Mouse (Mus musculus) limb, embryonic 10.5 days (tissue): Measurements from ENCODE around the gene Hoxb6. TPM values are rescaled to one million over a fixed set of nuclear protein-coding genes. Genes with fewer than 3 reads are reported as not detected.

Experiments
- DNase-seq: peaks from one replicate; pipeline ENCODE4 v3.0.0-alpha.2; 2017; ENCODE audit warnings: low spot score
- H3K27ac ChIP-seq: fragments of 300-500 bp; sonication (generic); 2 replicates; pipeline ENCODE4 v1.5.1; 2016; ENCODE audit warnings: mild to moderate bottlenecking
- H3K27me3 ChIP-seq: fragments of 300-500 bp; sonication (generic); 2 replicates; pipeline ENCODE4 v1.6.1; 2016; ENCODE audit warnings: low read depth, mild to moderate bottlenecking; ENCODE audit not compliant: poor library complexity, severe bottlenecking
- H3K36me3 ChIP-seq: fragments of 300-500 bp; sonication (generic); 2 replicates; pipeline ENCODE4 v1.6.1; 2016; ENCODE audit warnings: mild to moderate bottlenecking, moderate library complexity
- H3K4me1 ChIP-seq: fragments of 300-500 bp; sonication (generic); 2 replicates; pipeline ENCODE4 v1.6.1; 2016
- H3K4me3 ChIP-seq: fragments of 300-500 bp; sonication (generic); 2 replicates; pipeline ENCODE4 v1.5.1; 2016; ENCODE audit warnings: mild to moderate bottlenecking, moderate library complexity
- H3K9me3 ChIP-seq: fragments of 300-500 bp; sonication (generic); replicated peaks from 2 replicates; pipeline ENCODE4 v1.6.1; 2016; ENCODE audit warnings: mild to moderate bottlenecking
- WGBS: fragments of 180-500 bp; shearing (Covaris S2); methylation state at CpG from one replicate; pipeline ENCODE4 v1.1.7; 2016; 5-methylcytosine and 5-hydroxymethylcytosine counted together
- polyA plus RNA-seq: library from polyadenylated mRNA; unstranded; fragments of >200 nt; fragmentation: Nextera tagmentation; extraction: Ambion mirVana; gene quantifications from 2 replicates; pipeline ENCODE4 v1.2.1, GENCODE M21; 2016

Gene Hoxb6
- polyA plus RNA-seq, result 6.1 and 7.9 TPM in 2 replicates

DNA sequence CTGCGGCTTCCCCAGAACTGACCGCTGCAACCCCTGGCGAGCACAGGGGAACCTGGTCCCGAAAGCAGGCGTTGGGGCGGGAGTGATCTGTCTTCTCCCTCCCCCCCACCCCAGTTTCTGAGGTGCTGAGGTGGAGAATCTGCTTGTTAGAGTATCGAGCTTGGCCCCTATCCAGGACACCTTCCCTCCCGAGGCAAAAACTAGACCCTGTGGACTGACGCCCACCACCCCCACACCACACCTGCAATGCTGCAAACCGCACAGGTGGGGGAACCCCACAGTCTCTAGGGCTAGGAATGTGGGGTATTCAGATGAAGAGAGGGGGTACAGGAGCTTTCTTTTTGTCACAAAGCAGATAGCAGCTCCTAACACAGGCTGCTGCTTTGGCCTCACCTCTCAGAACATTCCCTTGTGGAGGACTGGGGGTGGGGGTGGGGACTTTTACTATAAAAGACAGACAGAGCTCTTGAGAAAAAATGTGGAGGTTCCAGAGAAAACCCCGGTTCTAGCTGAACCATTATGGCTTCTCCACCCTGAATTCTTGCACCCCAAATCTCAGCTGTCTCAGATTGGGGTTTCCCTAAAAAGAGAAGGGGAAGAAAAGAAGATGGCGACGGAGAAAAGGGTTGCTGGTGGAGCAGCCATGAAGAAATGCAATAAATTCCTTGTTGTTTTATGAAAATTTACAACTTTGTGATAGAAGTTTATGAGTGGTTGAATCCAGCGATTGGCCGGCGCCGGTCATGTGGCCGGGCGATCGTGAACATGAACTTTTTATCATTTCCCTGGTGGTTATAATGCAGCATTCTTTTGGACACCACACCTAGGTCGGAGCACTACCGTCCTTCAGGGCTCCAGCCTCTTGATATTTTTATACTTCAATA is at the start of gene Hoxb6:
TSS of gene Hoxb6 (plus strand) at position 796 of the 884 bp plus-strand sequence.
- H3K4me3 ChIP-seq, result peak within 1 kb of the TSS; percentile 56
- DNase-seq, result no peak
- WGBS, result 2% methylated on average over 22 of the region's 22 CpGs

DNA sequence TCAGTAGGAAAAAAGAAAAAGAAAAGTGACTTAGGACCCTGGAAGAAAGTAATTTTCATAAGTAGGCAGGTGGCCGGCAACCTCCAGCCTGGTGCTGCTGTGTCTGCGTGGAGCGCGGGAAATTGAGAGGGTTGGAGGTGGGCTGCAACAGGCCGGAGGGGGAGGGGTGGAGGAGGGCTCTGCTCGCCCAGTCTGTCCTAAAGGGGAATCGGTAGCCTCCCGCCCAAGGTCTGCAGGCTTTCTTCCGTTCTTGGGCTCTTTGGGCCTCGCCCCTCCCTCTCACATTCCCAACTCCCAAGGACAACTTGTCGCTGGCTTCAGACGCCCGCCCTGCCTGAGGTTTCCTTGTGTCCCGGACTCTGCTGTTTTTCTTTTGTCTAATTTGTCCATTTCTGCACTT is 41.4 kb upstream of the Hoxb6 start:
- 1% methylated on average over 14 of the region's 14 CpGs for WGBS
- no peaks in the 10 kb centered on the region for H3K36me3 ChIP-seq
- peak; percentile 59 for DNase-seq
- H3K27ac ChIP-seq, result peak overlapping the region; percentile 86
- H3K9me3 ChIP-seq, result no peaks in the 10 kb centered on the region
- H3K4me3 ChIP-seq, result peak overlapping the region; percentile 56
- H3K4me1 ChIP-seq, result peaks cover 44% of the 10 kb centered on the region
- peaks cover 87% of the 10 kb centered on the region for H3K27me3 ChIP-seq

More for the DNA sequence above, at the start of gene Hoxb6:
- peaks cover 99% of the 10 kb centered on the region for H3K27me3 ChIP-seq
- H3K36me3 ChIP-seq, result no peaks in the 10 kb centered on the region
- peak within 1 kb of the TSS; percentile 82 for H3K27ac ChIP-seq
- H3K4me1 ChIP-seq, result peaks cover 81% of the 10 kb centered on the region
- no peaks in the 10 kb centered on the region for H3K9me3 ChIP-seq

DNA sequence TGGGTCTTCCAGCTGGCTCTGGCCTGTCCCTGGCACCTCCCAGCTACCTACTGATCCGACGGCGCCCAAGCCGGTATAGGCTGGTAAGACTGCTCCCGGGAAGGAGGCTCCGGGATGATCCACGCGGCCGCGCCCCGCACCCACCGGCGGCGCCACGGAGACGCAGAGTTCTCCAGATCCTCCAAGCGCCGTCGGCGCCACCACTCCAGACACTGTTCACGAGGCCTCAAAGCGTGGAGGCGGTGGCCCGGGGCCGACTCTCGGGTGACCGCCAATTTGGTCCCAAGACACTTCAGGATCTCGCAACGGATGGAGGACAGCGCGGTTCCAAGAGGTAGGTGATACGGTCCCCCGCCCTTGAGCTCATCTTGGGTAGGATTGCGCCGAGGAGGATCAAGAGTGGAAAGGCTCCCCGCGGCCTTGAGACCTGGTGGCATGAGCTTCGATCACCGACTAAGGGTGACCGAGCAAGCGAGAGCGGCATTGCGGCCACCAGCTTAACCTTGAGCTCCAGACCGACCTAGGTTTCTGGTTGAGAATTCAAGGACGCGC is 40.7 kb upstream of the Hoxb6 start:
- Histone ChIP-seq H3K9me3 (no peaks in the 10 kb centered on the region), H3K4me3 (peak overlapping the region; percentile 56), H3K27me3 (peaks cover 93% of the 10 kb centered on the region), H3K4me1 (peaks cover 46% of the 10 kb centered on the region), H3K27ac (peak overlapping the region; percentile 86), H3K36me3 (no peaks in the 10 kb centered on the region)
- peak; percentile 62 for DNase-seq
- WGBS, result 1% methylated on average over 46 of the region's 46 CpGs

DNA sequence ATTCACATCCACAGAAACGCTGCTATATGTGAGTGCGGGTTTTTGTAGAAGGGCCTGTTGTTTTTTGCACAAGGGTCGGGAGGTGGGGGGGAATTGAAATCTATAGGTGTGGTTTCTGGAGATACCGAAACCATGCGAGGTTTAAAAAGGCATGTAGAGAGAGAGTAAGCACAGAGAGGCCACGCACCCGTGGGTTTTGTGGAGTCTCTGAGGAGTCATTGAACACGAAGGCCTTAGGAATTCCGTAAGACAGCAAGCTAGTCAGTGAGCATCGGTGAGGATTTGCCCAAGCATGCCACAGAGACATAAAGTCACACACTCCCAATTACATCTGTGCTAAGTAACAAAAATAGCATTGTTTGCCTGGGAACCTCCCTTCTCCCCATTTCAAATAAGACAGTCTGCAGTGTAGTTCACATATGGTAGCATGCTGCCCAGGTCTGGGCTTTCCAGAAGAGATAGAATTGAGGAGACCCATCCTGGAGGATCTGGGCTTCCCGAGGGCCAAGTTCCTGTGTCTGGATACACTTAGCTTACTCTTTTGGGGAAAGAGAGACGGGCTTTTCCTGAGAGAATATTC is 39.6 kb upstream of the Hoxb6 start:
- Histone ChIP-seq H3K27me3 (peaks cover 99% of the 10 kb centered on the region), H3K9me3 (no peaks in the 10 kb centered on the region), H3K36me3 (no peaks in the 10 kb centered on the region), H3K27ac (peak overlapping the region; percentile 86; the same call in 1 of the 2 replicates), H3K4me3 (peak overlapping the region; percentile 56), H3K4me1 (peaks cover 52% of the 10 kb centered on the region)
- DNase-seq, result peak; percentile 44
- 2% methylated on average over 12 of the region's 12 CpGs for WGBS

DNA sequence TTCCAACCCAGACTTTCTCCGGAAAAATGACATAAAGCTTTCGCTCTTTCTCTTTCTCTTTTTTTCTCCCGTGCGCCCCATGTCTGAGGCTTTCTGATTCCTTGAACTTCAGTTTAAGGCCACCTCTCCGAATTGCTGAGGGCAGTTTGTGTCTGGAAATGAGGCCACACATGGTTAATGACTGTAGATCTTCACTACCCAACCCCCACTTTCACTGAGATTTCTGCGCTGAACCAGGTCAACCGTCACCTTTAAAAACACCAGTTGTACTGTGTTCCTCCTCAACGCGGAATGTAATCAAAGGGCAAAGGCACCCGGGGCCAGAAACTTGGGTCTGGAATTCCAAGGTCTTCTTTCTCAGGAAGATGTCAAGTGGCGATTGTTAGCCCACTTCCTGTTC is 38.1 kb upstream of the Hoxb6 start:
- peak overlapping the region; percentile 21; the same call in 1 of the 2 replicates for H3K4me3 ChIP-seq
- WGBS, result 1% methylated on average over 11 of the region's 11 CpGs

DNA sequence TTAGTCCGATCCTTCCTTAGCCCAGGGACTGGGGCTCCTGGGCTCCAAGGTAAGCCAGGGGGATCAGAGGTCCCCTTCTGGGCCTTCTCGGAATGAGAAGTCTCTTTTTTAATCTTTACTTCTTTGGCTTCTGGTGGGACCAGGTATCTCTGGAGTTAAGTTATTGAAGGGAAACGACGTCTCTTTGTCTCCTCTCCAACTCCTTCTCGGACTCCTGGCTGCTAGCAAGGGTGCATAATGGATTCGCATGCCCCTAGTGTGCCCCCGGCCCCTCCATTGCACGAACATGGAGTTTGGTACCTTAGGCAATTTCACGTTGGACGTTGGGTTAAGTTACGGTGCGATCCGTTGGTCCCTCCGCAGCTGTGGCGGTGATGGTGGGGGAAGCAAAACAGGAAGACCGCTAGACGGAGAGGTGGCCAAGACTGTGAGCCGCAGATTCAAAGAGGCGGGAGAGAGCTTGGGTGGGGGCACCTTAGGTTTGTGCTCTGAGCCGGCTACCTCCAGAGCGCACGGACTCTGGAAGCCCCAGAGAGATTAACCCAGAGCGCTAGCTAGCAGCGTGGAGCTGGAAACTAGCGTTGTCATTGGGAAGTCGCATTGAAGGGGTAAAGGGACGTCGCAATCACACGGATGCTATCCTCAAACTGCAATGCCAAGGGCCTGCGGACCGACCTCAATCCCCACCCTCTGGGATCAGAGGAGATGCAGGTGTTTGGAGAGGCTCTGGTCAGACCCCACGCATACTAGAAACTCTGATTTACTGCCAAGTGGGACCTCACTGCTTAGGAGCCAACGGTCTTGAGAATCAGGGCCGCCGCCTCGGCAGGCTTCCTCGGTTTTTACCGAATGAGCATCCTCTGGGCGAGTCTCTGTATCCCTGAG is 36.9 kb upstream of the Hoxb6 start:
- Histone ChIP-seq H3K27ac (no peak overlapping the region; the same call in 1 of the 2 replicates), H3K36me3 (no peaks in the 10 kb centered on the region), H3K9me3 (no peaks in the 10 kb centered on the region), H3K4me3 (peak overlapping the region; percentile 39), H3K27me3 (peaks cover 100% of the 10 kb centered on the region), H3K4me1 (peaks cover 73% of the 10 kb centered on the region)
- DNase-seq, result peak; percentile 62
- WGBS, result under 1% methylated on average over 39 of the region's 39 CpGs

More for the DNA sequence above, 38.1 kb upstream of the Hoxb6 start:
- H3K9me3 ChIP-seq, result no peaks in the 10 kb centered on the region
- H3K4me1 ChIP-seq, result peaks cover 64% of the 10 kb centered on the region
- no peaks in the 10 kb centered on the region for H3K36me3 ChIP-seq
- H3K27ac ChIP-seq, result no peak overlapping the region
- peak; percentile 46 for DNase-seq
- H3K27me3 ChIP-seq, result peaks cover 100% of the 10 kb centered on the region

DNA sequence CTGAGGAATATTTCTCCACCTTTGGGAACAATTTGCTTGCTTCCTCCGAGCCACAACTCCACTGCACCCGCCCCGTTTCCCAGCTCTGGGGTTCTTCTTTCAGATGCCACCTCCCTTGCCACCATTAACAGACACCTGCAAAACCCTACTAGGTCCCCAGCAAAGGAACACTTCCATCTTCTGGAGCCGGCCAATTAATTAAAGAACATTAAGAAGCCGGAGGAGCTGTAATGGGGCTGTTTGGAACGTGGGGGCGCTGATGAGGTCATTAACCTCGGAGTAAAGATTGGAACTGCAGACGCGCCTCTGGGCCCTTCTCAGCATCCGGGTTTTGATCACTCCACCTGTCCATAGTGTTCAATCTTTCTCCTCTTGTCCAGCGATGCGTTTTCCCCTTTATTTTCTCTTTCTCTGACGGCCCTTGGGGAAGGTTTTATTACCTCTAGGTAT is 36.3 kb upstream of the Hoxb6 start:
- H3K27me3 ChIP-seq, result peaks cover 100% of the 10 kb centered on the region
- no peaks in the 10 kb centered on the region for H3K9me3 ChIP-seq
- H3K36me3 ChIP-seq, result no peaks in the 10 kb centered on the region
- H3K4me1 ChIP-seq, result peaks cover 73% of the 10 kb centered on the region
- 4% methylated on average over 14 of the region's 14 CpGs for WGBS
- no peak overlapping the region for H3K4me3 ChIP-seq
- DNase-seq, result peak; percentile 48
- no peak overlapping the region for H3K27ac ChIP-seq

DNA sequence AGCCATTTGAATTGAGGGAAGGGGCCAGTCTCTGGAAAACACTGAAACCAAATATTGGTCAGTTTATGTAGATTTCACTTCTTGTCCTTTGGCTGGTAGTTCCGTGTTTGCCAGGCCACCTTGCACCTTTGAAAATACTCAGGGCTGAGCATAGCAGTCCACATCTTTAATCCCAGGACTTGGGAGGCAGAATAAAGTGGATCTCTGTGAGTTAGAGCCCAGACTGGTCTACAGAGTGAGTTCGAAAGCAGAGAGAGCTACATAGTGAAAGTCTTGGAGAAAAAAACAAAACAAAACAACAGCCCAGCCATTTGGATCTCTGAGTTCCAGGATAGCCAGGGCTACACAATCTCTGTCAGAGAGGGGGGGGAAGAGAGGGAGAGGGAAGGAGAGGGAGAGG is 35.1 kb upstream of the Hoxb6 start:
- H3K27me3 ChIP-seq, result peaks cover 100% of the 10 kb centered on the region
- no peak for DNase-seq
- no peaks in the 10 kb centered on the region for H3K9me3 ChIP-seq
- H3K4me1 ChIP-seq, result peaks cover 70% of the 10 kb centered on the region
- H3K27ac ChIP-seq, result no peak overlapping the region
- H3K4me3 ChIP-seq, result no peak overlapping the region
- H3K36me3 ChIP-seq, result no peaks in the 10 kb centered on the region
- WGBS, result 21% methylated on average over 2 of the region's 2 CpGs

DNA sequence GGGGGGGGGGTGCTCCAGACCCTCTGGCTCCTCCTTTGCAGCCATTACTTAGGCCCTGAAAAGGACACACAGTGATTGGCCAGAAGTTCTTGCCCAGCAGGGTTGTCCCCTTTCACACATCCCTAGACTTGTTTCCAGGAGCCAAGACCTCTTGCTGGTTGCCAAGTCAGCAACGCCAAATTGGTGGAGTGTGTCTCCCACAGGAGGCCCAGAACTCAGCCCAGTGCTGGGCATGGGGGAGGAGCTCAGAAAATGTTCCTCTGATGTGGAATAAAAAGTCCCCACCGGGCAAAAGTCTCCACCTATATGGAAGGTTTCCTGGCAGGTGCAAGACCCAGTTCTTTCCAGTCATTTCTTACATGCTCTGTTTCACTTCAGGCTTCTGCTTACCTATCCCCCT is 33.2 kb upstream of the Hoxb6 start:
- H3K27me3 ChIP-seq, result peaks cover 100% of the 10 kb centered on the region
- no peaks in the 10 kb centered on the region for H3K36me3 ChIP-seq
- H3K4me1 ChIP-seq, result peaks cover 68% of the 10 kb centered on the region
- no peak overlapping the region for H3K27ac ChIP-seq
- no peak overlapping the region for H3K4me3 ChIP-seq
- WGBS, result 5% methylated on average over 2 of the region's 2 CpGs
- DNase-seq, result peak; percentile 30
- H3K9me3 ChIP-seq, result no peaks in the 10 kb centered on the region

DNA sequence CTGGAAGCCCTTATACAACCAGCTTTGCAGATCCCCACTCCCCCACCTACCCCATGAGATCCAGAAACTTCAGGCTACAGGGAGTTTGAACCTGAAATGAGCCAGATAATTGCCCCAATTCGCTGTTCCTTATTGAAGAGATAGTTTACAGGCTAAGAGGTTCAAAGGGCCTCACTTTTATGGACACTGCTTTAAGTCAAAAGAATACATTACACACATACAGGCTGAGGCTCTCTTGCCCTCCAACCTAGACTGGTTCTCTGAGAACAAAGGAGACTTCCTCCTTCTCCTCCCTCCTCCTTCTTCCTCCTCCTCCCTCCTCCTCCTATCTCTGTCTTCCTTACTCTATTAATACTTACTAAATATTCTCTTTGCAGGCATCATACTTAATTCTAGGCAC is 32.8 kb upstream of the Hoxb6 start:
- WGBS, result 0% methylated on average over 1 of the region's 1 CpGs
- Histone ChIP-seq H3K4me1 (peaks cover 68% of the 10 kb centered on the region), H3K4me3 (no peak overlapping the region), H3K27ac (no peak overlapping the region), H3K9me3 (no peaks in the 10 kb centered on the region), H3K27me3 (peaks cover 100% of the 10 kb centered on the region), H3K36me3 (no peaks in the 10 kb centered on the region)
- DNase-seq, result no peak

DNA sequence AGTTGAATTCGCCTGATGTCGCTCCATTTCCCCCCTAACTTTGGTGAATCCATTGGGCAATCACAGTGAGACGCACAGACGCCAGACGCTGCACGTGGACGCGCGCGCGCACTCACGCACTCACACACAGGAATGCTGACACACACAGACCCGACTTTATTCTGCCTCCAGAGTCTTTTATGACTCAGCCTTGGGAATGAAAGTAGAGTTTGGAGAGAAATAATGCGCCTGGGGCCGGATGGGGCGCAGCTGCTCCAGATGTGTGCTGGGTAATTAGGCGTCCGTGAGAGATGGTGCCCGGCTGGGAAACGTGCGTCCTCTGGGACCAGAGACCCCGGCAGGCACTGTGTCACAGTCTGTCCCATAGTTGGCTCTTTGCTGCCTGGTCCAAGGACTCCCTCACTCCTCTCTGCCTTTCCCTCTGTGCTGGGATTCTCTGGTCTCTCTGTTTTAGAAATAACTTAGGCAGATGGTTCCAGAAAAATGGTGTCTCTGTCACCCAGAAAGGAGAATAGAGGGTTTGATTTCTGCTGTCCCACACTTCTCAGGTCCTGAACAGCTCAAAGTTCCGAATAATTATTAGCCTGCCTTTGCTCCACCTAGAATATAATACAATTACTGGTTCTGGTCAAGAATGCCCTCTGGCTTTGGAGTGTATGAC is 31.8 kb upstream of the Hoxb6 start:
- WGBS, result 2% methylated on average over 23 of the region's 23 CpGs
- peak; percentile 71 for DNase-seq
- H3K4me3 ChIP-seq, result peak overlapping the region; percentile 33
- H3K27me3 ChIP-seq, result peaks cover 100% of the 10 kb centered on the region
- H3K9me3 ChIP-seq, result no peaks in the 10 kb centered on the region
- peaks cover 63% of the 10 kb centered on the region for H3K4me1 ChIP-seq
- no peaks in the 10 kb centered on the region for H3K36me3 ChIP-seq
- no peak overlapping the region for H3K27ac ChIP-seq
